Mouse (Mus musculus): ENCODE measurements around the gene Gm21992.

Gene Gm21992

DNA sequence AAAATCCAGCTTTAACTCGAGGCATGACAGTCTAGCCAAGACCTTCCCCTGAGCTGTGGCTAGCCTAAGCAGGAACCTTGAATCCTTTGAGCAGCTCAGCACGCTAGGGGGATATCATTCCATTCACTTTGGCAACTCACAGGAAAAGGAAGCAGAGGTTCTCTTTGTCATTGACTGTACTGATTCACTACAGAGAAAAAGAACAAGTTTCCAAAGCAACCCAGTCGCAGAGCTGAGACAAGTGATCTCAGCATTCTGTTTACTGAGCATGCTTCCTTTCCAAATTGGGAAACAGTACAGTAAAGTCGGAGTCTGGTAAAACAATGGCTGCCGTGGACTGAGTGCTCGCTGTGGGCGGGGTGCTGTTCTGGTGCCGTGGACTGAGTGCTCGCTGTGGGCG lies 102.6 kb downstream of the Gm21992 start:
- no peak for DNase-seq

DNA sequence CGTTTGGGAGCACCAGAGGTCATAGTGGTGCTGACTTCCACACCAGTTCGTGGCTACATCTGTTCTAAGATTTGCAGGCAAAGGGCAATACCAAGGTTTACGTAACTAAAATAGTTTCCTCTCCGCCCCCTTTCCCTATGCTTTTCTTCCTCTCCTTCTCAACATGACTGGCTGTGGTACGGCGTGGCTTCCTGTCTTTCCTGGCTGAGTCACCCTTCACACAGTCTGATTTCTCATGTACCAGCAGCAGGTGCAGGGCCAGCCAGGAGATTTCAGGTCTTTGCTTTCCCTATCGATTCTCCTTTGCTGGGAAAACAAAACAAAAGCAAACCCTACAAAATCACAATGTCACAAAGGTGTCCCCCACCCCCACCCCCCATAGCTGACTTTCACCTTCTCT lies 110.2 kb downstream of the Gm21992 start:
- no peak for DNase-seq

DNA sequence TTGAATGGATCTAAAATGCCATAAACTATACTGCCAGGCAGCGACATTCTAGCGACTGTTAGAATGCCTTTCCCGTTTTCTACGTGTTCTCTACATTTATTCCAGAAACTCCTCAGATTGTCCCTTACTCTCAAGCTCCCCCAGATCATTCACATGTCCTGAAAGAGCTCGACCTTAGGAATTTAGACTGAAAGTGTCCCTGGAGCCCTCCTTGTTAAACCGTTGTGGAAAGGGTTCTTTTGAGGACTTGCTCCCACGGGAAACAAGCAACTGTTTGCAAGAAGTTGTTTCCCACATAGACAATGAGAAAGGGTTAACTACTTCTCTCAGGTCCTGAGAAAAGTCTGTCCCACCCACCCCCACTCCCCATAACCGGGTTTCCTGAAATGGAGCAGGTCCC lies 110.8 kb downstream of the Gm21992 start:
- no peak for DNase-seq

DNA sequence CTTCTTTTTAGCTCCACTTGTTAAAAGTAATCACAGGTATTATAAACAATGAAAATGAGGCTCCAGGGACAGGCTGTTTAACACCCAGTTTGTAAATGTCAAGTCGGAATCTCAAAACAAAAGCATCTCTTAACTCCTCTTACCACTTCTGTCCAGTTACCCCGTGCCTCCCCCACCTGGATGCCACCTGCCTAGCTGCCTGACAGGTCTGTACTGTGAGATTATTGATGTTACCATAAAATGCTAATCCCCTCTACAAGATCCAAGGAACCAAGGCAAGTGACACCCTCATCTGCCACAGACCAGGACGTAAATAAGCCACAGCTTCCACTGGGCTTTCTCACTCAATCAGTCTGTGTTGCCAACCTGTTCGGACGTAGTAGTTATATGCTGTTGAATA lies 111.6 kb downstream of the Gm21992 start:
- no peak for DNase-seq

DNA sequence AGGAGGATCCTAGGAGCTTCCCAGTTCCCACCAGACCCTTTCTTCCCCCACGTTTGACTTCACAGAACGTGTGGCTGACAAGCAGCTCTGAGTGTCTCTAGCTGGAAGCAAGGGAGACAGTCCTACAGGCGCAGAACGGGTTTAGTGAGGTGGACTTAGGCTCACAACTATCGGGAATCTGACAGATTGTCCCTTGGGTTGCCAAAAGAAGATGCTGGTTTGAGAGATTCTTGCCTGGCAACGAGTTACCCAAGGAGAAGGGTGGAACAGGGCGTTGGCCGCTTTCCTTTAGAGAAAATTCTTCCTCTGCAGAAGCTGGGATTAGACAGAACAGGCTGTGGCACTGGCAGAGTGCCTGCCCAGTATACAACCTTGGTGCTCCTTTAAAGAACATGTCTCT lies 112.6 kb downstream of the Gm21992 start:
- DNase-seq: no peak

DNA sequence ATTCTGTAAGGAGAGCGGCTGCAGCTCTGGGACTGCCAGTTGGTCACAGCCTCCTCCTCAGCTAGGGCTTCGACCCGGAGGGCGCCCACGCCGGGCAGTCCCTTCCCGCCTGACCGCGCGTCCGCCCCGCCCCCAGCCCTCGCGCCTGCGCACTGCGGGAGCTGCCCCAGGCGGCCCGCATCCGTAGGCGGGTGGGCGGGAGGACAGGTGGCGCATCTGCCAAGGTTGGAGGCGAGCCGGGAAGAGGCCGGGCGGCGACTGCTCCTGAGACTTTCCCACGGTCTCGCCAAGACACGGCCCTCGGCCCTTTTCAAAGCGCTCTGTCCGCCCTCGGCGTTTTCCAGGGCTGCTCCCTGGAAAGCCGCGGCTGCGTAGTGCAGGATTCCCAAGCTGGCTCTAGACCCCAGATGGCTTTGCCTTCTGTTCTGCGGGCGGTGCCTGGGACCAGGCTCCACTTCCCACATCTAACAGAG lies 113.2 kb downstream of the Gm21992 start, which contains the start of gene Gm960:
Gene Gm960 (minus strand): TSS at position 464 of the 473 bp plus-strand sequence.
- DNase-seq: peak in 1 of 2 experiments; percentile 10

DNA sequence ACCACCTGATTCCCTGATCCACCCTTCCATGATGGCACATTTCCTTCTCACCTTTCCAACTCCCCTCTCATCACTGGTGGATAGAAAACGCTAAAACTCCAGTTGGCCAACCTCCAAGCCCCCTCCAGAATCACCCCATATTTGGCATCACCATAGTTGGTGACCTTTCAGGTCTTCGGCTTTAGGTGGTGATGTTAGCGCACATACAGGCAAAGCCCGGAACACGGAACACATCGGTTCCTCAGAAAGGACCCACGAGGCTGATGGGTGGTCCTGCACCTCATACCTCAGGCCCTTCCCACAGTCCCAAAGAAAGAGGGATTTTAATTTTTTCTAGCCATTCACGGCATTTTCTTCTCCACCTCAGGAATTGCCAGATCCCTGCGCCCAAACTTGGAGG lies 113.7 kb downstream of the Gm21992 start:
- no peak for DNase-seq

DNA sequence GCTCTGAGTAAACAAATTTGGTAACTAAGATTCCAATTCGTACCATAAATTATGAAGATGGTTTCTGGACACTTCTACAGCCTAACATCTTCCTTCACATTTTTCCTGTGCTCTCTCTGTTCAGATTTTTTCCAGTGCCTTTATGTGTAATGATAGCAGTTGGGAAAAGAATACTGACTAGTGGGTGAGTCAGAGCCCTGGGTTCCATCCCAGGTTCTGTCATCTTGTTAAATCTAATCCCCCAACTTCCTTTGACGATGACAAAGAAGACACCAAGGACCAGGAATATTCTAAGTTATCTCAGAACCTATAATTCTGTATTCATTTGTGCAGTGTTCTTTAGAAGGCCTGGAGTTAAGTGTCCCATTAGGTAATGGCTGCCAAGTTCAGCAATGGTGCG lies 114.3 kb downstream of the Gm21992 start:
- DNase-seq: no peak

DNA sequence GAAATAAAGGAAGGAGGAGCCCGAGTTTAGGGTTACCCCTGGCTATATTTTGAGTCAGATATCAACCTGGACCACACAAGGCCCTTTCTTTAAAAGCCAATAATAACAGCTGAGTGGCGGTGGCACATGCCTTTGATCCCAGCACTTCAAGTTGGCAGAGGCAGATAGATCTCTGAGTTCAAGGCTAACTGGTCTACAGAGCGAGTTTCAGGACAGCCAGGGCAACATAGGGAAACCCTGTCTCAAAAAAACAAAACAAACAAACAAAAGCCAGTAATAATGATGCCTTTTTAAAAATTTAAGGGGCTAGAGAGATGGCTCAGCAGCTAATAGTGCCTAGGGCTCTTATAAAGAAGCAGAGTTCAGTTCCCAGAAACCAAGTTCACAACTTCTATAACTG lies 117.1 kb downstream of the Gm21992 start:
- DNase-seq: no peak
